Mouse (Mus musculus): ENCODE measurements at regions not wholly inside any gene's neighbourhood (a gene's known extent, or its start where the extent isn't known, plus 50 kb on each side); places are given as distances from the start of the nearest gene placed in this dataset.
A peak's percentile ranks its signal among the peaks of the same experiment; 100 is the strongest.

DNA sequence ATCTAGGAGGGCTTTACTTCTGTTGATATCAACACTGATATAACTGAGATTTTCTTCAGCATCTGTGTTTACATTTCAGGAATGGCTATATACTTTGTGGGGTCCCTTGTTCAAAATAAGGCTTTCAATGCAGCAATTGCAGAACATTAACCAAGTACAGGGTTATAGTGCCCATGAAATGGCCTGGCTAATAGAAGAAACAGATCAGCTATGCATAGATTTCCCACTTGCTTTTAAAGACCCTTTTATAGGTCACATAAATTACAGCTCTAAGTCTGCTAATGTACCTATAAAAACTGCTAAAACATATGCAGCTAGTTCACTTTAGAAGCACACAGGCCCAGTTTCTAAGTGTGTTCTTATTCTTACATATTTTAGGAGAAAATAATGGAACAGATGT, 472.1 kb downstream of the Nup35 start:
- Histone ChIP-seq H3K4me2 (replicated peaks; ENCODE audit: low read depth, low read length) (no peak overlapping the region), H3K9ac (replicated peaks; ENCODE audit: low read length) (no peak overlapping the region)
- no peak for ATAC-seq (ENCODE audit: low FRiP score, low TSS enrichment)

DNA sequence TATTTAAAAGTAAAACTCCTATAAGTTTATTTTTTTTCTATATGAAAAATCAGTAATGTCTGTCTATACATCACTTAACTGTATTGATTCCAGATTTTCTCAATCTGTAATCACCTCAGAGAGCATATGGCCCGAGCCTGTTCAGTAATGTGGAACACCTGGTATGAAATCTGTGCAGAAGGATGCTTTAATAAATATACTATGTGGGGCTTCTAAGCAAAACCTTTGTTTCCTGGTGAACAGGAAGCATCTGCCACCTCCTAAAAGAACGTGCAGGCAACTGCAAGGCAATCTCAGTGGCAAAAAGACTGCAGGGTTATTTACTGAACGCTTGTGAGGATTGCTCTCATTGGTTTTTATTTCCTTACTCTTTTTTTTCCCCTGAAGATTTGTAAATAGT, 488.8 kb downstream of the Nup35 start:
- Histone ChIP-seq H3K9ac (replicated peaks; ENCODE audit: low read length) (no peak overlapping the region), H3K27me3 (ENCODE audit: insufficient read depth, low read length) (no peaks in the 10 kb centered on the region), H3K9me3 (ENCODE audit: low read length) (no peaks in the 10 kb centered on the region), H3K4me1 (ENCODE audit: insufficient read depth, low read length) (no peaks in the 10 kb centered on the region), H3K4me2 (replicated peaks; ENCODE audit: low read depth, low read length) (no peak overlapping the region), H3K36me3 (ENCODE audit: insufficient read depth, low read length) (no peaks in the 10 kb centered on the region), H3K4me3 (ENCODE audit: low read length) (no peak overlapping the region), H3K27ac (ENCODE audit: low read length) (no peak overlapping the region)
- ATAC-seq (ENCODE audit: low FRiP score, low TSS enrichment): no peak
- WGBS: 53% methylated on average over 3 of the region's 3 CpGs

More for the DNA sequence above, 472.1 kb downstream of the Nup35 start:
- no peaks in the 10 kb centered on the region for H3K27me3 ChIP-seq (ENCODE audit: insufficient read depth, low read length)
- H3K36me3 ChIP-seq (ENCODE audit: insufficient read depth, low read length): no peaks in the 10 kb centered on the region
- H3K27ac ChIP-seq (ENCODE audit: low read length): no peak overlapping the region
- H3K9me3 ChIP-seq (ENCODE audit: low read length): no peaks in the 10 kb centered on the region
- H3K4me1 ChIP-seq (ENCODE audit: insufficient read depth, low read length): no peaks in the 10 kb centered on the region
- H3K4me3 ChIP-seq (ENCODE audit: low read length): no peak overlapping the region

GRCm38 (mm10) chr2:81118757-81119156, 501.7 kb downstream of the Nup35 start:
- no peak for ATAC-seq (ENCODE audit: low FRiP score, low TSS enrichment)
- Histone ChIP-seq H3K4me3 (ENCODE audit: low read length) (no peak overlapping the region), H3K9me3 (ENCODE audit: low read length) (no peaks in the 10 kb centered on the region), H3K9ac (replicated peaks; ENCODE audit: low read length) (no peak overlapping the region), H3K27ac (ENCODE audit: low read length) (no peak overlapping the region), H3K36me3 (ENCODE audit: insufficient read depth, low read length) (no peaks in the 10 kb centered on the region), H3K4me2 (replicated peaks; ENCODE audit: low read depth, low read length) (no peak overlapping the region), H3K4me1 (ENCODE audit: insufficient read depth, low read length) (no peaks in the 10 kb centered on the region), H3K27me3 (ENCODE audit: insufficient read depth, low read length) (no peaks in the 10 kb centered on the region)
- 93% methylated on average over 2 of the region's 2 CpGs for WGBS

DNA sequence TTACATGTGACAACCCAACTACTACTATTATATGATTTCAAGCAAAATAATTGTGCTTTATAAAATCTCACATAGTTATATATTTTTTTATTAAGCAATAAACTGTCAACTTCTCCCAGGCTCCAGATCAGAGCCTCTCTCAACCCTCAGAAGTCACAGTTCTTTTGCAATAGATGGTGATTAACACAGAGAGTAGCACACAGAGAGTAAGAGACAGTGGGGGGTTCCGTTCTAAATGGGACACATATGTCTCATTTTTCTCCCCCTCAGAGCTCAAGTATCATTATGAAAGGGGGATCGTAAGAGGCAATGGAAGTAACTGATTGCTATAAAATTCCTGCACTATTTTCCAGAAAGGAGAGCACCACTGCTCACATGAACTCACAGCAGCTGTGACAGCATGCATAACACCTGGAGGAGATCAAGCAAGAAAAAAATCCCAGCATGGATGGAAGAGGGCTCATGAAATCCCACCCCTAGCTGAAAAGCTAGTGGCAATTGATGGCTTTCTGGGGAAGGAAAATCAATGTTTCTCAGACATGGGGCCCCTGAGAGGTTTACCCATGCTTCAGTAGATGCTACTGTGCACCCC, 503.5 kb downstream of the Nup35 start:
- no peaks in the 10 kb centered on the region for H3K4me1 ChIP-seq (ENCODE audit: insufficient read depth, low read length)
- H3K4me3 ChIP-seq (ENCODE audit: low read length): no peak overlapping the region
- 66% methylated on average over 2 of the region's 2 CpGs for WGBS
- H3K27me3 ChIP-seq (ENCODE audit: insufficient read depth, low read length): no peaks in the 10 kb centered on the region
- H3K9me3 ChIP-seq (ENCODE audit: low read length): no peaks in the 10 kb centered on the region
- H3K4me2 ChIP-seq (replicated peaks; ENCODE audit: low read depth, low read length): no peak overlapping the region
- no peak for ATAC-seq (ENCODE audit: low FRiP score, low TSS enrichment)
- no peak overlapping the region for H3K27ac ChIP-seq (ENCODE audit: low read length)
- H3K9ac ChIP-seq (replicated peaks; ENCODE audit: low read length): no peak overlapping the region
- no peaks in the 10 kb centered on the region for H3K36me3 ChIP-seq (ENCODE audit: insufficient read depth, low read length)

DNA sequence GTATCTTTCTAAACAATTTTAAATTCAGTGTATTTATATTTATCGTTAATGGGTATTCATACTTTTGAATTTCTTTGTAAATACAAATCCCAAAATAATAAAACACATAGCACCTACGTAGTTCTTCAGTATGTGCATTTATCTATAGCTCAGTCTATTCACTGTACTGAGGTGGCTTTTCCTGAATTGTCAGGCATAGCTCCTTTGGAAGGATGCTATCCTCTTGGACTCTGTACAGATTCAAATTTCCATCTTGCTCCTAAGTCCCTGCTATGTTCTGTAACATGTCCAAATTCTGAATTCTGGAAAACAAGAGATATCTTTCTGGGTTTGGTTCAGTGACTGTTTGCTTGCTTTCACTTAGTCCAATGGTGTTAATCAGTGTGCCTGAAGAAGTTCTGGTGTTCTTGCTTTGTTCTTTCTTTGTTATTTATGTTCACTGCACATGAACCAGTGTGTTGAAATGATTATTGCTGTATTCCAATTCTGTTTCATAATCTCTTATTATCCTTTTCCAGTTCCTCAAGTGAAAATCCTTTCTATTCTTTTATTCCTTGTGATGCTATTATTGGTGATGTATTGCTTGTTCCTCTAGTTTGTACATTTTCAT, 519.5 kb downstream of the Nup35 start:
- 97% methylated on average over 2 of the region's 2 CpGs for WGBS
- Histone ChIP-seq H3K27ac (ENCODE audit: low read length) (no peak overlapping the region), H3K9ac (replicated peaks; ENCODE audit: low read length) (no peak overlapping the region), H3K4me2 (replicated peaks; ENCODE audit: low read depth, low read length) (no peak overlapping the region), H3K36me3 (ENCODE audit: insufficient read depth, low read length) (no peaks in the 10 kb centered on the region), H3K4me3 (ENCODE audit: low read length) (no peak overlapping the region), H3K4me1 (ENCODE audit: insufficient read depth, low read length) (no peaks in the 10 kb centered on the region), H3K9me3 (ENCODE audit: low read length) (no peaks in the 10 kb centered on the region), H3K27me3 (ENCODE audit: insufficient read depth, low read length) (no peaks in the 10 kb centered on the region)
- no peak for ATAC-seq (ENCODE audit: low FRiP score, low TSS enrichment)

DNA sequence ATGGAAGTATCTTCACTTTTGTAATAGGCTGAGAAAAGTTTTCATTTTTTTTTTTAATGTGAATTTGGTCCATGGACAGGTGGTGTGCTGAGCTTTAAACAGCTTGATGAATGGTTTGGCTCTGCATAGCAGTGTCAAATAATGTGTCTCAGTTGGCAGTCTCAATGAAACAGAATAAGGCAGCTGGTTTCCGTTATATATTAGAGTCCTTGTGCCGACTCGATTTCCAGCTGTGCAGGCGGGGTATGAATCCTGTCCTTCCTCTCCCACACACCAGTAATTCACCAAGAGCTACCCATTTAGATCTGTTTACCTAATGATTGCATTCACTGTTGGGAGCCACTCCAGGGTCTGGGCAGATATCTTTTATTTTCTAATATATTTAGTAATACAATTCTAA, 526.6 kb downstream of the Nup35 start:
- H3K4me1 ChIP-seq (ENCODE audit: insufficient read depth, low read length): no peaks in the 10 kb centered on the region
- H3K9ac ChIP-seq (replicated peaks; ENCODE audit: low read length): no peak overlapping the region
- no peaks in the 10 kb centered on the region for H3K9me3 ChIP-seq (ENCODE audit: low read length)
- no peak overlapping the region for H3K27ac ChIP-seq (ENCODE audit: low read length)
- 11% methylated on average over 4 of the region's 4 CpGs for WGBS
- H3K36me3 ChIP-seq (ENCODE audit: insufficient read depth, low read length): no peaks in the 10 kb centered on the region
- H3K4me2 ChIP-seq (replicated peaks; ENCODE audit: low read depth, low read length): no peak overlapping the region
- no peak overlapping the region for H3K4me3 ChIP-seq (ENCODE audit: low read length)
- H3K27me3 ChIP-seq (ENCODE audit: insufficient read depth, low read length): no peaks in the 10 kb centered on the region
- peak; percentile 78 for ATAC-seq (ENCODE audit: low FRiP score, low TSS enrichment)

- H3K27me3 ChIP-seq (ENCODE audit: insufficient read depth, low read length): no peaks in the 10 kb centered on the region
- no peaks in the 10 kb centered on the region for H3K4me1 ChIP-seq (ENCODE audit: insufficient read depth, low read length)
- H3K4me3 ChIP-seq (ENCODE audit: low read length): no peak overlapping the region
- no peak overlapping the region for H3K9ac ChIP-seq (replicated peaks; ENCODE audit: low read length)
- H3K4me2 ChIP-seq (replicated peaks; ENCODE audit: low read depth, low read length): no peak overlapping the region
- ATAC-seq (ENCODE audit: low FRiP score, low TSS enrichment): no peak
- no peaks in the 10 kb centered on the region for H3K9me3 ChIP-seq (ENCODE audit: low read length)
- H3K36me3 ChIP-seq (ENCODE audit: insufficient read depth, low read length): no peaks in the 10 kb centered on the region
- H3K27ac ChIP-seq (ENCODE audit: low read length): no peak overlapping the region
- WGBS: 90% methylated on average over 1 of the region's 1 CpGs
Observed at GRCm38 (mm10) chr2:81146458-81146857, 529.4 kb downstream of the Nup35 start.

DNA sequence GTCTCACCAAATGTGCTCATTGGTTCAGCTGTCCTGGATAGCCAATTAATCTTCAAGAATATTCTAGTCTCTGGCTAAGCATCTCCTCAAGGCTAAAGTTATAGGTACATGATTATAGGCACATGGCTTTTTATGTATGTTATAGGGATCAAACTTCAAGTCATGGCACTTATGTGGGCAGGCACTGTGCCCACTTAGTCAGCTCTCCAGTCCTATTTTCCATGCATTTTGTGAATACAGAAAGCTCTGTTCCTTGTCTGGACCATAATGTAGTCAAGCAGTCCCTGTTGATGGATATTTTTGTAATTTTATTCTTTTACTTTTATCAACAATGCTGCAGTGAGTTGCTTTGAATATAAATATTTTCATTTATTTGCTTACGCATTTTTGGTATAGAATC, 531.1 kb downstream of the Nup35 start:
- no peak overlapping the region for H3K4me3 ChIP-seq (ENCODE audit: low read length)
- H3K27ac ChIP-seq (ENCODE audit: low read length): no peak overlapping the region
- no peaks in the 10 kb centered on the region for H3K4me1 ChIP-seq (ENCODE audit: insufficient read depth, low read length)
- no peaks in the 10 kb centered on the region for H3K9me3 ChIP-seq (ENCODE audit: low read length)
- no peaks in the 10 kb centered on the region for H3K36me3 ChIP-seq (ENCODE audit: insufficient read depth, low read length)
- ATAC-seq (ENCODE audit: low FRiP score, low TSS enrichment): no peak
- no peaks in the 10 kb centered on the region for H3K27me3 ChIP-seq (ENCODE audit: insufficient read depth, low read length)
- 90% methylated on average over 1 of the region's 1 CpGs for WGBS
- H3K4me2 ChIP-seq (replicated peaks; ENCODE audit: low read depth, low read length): no peak overlapping the region
- no peak overlapping the region for H3K9ac ChIP-seq (replicated peaks; ENCODE audit: low read length)

DNA sequence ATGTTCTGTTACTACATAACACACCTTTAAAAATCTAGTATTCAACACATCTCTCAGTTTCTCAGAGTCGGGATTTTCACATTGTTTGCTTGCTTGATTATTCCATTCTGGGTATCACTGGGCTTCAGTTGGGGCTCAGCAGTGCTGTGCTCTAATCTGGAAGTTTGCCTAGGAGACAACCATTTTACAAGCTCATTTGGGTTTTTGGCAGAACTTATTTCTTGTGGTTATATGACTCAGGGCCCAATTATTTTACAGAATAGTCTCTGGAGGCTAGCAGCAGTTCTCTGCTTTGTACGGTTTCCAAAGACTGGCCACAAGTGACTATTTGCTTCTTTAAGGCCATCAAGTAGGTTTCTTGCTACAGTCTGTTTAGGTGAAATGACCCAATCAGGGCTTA, 565.4 kb downstream of the Nup35 start:
- Histone ChIP-seq H3K4me2 (replicated peaks; ENCODE audit: low read depth, low read length) (no peak overlapping the region), H3K9me3 (ENCODE audit: low read length) (no peaks in the 10 kb centered on the region), H3K4me3 (ENCODE audit: low read length) (no peak overlapping the region), H3K9ac (replicated peaks; ENCODE audit: low read length) (no peak overlapping the region), H3K36me3 (ENCODE audit: insufficient read depth, low read length) (no peaks in the 10 kb centered on the region), H3K27ac (ENCODE audit: low read length) (no peak overlapping the region), H3K4me1 (ENCODE audit: insufficient read depth, low read length) (no peaks in the 10 kb centered on the region), H3K27me3 (ENCODE audit: insufficient read depth, low read length) (no peaks in the 10 kb centered on the region)
- 89% methylated on average over 2 of the region's 2 CpGs for WGBS
- ATAC-seq (ENCODE audit: low FRiP score, low TSS enrichment): no peak

DNA sequence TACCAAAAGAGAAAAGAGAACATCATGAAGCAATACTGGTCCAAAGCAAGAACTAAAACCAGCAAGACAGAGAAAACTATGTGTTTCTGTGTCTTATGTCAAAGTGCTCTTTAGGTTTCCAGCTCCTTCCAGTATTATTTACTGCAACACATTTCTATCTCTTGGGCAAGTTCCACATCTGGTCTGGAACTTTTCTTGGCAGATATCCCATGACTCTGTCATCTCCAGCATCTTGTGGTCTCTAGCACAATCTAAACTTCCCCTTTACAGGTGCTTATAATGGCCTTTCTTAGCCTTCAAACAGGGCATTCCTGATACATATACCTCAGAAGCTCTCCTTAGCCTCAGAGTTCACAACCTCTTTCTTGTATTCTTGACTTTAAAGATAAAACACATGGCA, 568.9 kb downstream of the Nup35 start:
- Histone ChIP-seq H3K4me1 (ENCODE audit: insufficient read depth, low read length) (no peaks in the 10 kb centered on the region), H3K27me3 (ENCODE audit: insufficient read depth, low read length) (no peaks in the 10 kb centered on the region), H3K4me2 (replicated peaks; ENCODE audit: low read depth, low read length) (no peak overlapping the region), H3K4me3 (ENCODE audit: low read length) (no peak overlapping the region), H3K9ac (replicated peaks; ENCODE audit: low read length) (no peak overlapping the region), H3K27ac (ENCODE audit: low read length) (no peak overlapping the region), H3K36me3 (ENCODE audit: insufficient read depth, low read length) (no peaks in the 10 kb centered on the region), H3K9me3 (ENCODE audit: low read length) (no peaks in the 10 kb centered on the region)
- no peak for ATAC-seq (ENCODE audit: low FRiP score, low TSS enrichment)
